Mouse (Mus musculus) kidney, adult 11 months (tissue): ENCODE measurements at regions not wholly inside any gene's neighbourhood (a gene's known extent, or its start where the extent isn't known, plus 50 kb on each side); places are given as distances from the start of the nearest gene placed in this dataset.
A peak's percentile ranks its signal among the peaks of the same experiment; 100 is the strongest.

ENCODE experiments used
- DNase-seq: peaks from one replicate; pipeline ENCODE4 v3.0.0; 2022

- no peak for DNase-seq
Observed at GRCm38 (mm10) chr13:59314419-59314818, 270.6 kb downstream of the Agtpbp1 start.

DNA sequence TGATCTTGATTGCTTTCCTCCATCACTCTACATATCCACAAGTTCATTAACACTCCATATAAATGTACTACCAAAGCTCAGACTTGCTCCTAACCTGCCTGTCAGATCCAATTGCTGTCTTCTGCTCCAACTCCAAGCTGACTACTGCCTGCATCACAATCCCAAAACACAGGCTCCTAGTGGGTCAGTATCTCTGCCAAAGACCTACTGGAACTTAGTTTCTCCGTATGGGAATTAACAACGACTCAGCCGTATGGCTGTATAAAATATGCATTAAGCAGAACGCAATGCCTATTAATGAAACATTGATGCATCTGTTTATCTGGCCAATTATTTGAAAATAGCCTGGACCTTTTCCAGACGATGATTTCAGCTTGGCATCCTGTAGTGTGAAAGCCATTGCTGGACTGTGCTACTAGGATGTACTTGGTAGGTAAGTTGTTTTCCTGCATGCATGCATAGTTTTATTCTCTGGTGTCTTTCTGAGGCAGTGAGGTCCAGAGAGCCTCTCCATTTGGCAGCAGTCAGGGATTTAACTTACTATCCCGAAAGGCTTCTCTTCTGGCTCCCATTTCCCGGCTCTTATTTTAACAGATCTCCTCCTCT, 271.2 kb downstream of the Agtpbp1 start:
- DNase-seq = no peak

GRCm38 (mm10) chr13:59292905-59293304, 292.1 kb downstream of the Agtpbp1 start:
- DNase-seq = no peak

DNA sequence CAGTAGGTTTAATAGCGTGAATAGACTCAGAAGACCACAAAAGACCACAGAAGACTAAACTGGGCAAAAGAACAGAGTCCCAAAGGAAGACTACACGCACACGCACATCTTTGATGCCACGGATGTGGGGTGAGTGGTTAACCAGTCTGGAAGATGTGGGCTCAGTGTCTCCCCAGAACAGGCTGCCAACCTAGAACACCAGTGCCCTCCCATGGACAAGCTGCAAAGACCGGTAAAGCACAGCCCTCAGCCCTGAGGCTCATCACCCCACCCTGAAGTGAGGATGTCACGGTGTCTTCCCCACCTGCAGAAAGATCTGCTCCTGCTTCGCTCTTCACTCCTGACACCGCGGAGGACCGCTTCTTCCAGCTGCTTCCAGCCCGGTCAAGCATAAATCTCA, 295.9 kb downstream of the Agtpbp1 start:
- no peak for DNase-seq

DNA sequence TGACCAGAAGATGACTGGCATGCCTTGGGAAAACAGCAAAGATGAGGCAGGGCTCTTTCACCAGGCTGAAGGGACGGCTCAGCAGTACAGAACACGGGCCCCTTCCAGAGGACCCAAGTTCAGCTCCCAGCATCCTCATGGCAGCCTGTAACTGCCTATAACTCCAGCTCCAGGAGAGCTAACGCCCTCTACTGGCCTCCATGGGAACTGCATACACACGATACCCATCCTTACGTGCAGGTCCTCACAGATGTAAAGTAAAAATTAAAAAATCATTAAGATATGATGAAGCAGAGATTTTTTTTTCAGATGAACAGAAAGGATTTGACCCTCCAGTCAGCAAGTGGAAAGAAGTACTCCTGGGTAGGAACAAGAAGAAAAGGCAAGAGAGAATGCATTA, 303.8 kb downstream of the Agtpbp1 start:
- no peak for DNase-seq

DNA sequence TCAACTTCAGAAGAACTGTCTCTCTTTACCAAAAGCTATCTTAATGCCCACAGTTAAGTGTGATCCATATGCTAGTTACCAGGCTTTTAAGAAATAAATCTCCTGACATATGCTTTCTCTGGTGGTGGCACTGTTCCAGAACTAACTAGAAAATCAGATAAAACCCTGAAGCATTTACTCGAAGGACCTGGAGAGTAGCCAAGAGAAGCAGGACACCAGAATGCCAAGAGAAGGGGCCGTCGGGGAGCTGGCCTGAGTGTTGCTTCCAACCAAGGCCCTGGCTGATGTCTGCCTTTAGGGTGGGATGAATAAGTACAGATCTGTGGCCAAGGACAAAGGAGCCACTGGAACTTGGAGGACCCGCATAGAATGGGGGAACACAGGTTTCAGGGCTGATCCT, 305.9 kb downstream of the Agtpbp1 start:
- DNase-seq = no peak

DNA sequence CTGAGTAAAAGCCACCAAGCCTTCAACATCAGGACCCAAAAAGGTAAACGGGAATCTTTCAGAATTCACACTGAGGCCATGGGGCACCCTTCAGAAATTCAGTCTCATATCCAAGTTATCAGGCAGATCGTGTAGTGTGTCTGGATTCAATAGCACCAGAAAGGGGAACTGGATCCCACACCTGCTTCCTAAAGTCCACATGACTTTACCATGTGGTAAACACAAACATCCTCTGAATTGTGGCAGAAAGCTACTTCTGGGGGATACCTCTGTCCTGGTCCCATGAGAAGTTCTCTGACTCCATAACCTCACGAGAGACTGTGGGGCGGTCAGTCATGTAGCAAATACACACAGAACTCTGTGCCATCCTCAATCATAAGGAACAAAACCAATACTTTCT, 313.4 kb downstream of the Agtpbp1 start:
- no peak for DNase-seq

DNA sequence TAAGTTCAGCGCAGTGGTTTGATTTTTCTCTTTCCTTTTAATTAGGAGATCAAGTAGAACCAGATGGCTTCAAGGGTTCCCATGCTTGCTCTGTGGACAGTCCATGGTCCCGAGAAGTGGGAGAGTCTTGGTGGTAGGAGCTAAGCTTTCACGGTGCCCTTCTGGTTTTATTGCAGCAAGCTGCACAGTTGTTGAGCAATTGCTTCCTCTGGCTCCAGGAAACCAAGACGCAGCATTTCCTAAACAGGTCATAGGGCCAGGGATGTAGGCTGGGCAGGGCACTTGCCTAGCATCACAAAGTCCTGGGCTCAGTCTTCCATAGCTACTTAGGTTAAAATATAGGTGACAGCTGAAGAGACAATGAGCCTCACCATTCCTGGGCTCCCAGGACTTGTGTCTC, 318.2 kb downstream of the Agtpbp1 start:
- no peak for DNase-seq

- no peak for DNase-seq
Observed at GRCm38 (mm10) chr13:59264126-59264525, 320.9 kb downstream of the Agtpbp1 start.

DNA sequence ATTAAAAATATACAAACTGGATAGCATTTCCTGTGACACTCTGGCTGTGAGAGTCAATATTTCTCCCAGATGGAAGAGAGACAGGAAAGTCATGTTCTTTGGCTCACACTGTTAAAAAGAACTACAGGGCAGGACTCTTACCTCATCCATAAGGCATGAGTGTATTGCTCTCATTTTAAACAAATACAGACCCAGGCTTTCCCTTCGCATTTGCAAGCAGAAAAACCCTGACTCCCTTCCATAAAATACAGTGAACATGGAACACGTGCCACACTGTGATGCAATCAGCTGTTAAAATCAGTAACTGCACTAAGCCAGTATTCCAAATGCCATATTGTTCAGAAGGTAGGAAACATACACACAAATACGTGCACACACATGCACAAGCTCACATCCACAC, 323.1 kb downstream of the Agtpbp1 start:
- no peak for DNase-seq

DNA sequence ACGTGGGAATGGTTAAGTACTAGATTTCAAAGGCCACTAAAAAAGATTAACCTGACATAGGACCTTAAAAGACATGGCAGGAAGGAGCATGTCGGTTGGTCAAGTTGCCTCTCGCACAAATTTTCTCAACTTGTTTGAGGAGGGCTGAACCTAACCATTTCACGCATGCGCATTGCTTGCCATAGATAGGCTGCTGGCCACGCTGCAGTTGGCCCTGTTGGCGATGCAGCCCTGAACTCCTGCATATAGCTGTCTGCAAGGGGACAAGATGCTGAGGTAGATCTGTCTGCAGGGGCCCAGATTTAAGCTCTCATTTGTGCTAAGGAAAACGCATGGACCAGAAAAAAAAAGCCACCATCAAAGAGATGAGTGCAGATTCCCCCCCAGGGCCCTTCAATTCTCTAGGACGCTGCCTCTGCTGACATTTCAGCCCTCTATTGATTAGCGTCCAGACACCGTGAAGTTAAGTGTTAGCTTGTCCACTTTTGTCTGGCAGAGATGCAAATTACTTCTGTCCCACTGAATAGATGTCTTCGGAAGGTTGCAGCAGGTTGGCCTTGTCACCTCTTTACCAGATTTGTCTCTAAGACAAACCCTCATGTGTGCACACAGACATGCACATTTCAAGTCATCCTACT, 329.1 kb downstream of the Agtpbp1 start:
- DNase-seq = no peak

- DNase-seq = no peak
Observed at GRCm38 (mm10) chr13:59253667-59254558, 331.1 kb downstream of the Agtpbp1 start.

DNA sequence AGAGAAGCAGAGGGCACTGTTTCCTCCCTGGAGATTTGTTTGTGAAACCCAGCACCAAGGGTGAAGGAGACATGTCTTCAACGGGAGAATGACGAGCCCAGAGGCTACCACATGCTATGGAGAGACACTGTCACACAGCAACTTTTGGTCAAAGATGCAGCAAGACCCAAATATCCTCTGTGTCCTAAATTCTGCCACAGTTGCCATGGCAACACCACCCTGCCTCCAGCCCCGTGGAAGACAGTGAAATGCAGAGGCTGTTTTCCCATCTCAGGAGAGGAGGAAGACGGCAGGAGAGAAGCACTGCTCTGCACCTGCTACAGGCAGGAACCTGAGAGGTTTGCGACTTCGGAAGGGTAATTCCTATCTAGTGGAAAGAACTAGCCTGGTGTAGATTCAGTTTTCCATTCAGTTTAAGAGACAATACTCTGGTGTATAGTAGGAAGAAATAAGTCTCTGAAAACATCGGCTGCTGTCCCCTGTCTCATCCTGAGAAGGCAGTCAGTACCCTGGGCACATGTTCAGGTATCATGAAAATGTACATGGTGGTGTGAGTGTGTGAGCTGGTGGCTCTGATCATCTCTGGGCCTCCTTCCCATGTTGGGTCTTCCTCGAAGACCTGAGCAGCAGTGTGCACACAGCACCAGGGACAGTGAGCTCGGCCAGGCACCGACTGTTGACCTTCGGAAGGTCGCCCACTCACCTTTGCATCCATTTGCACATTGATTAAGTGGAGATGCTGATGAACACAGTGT, 333.6 kb downstream of the Agtpbp1 start:
- no peak for DNase-seq

DNA sequence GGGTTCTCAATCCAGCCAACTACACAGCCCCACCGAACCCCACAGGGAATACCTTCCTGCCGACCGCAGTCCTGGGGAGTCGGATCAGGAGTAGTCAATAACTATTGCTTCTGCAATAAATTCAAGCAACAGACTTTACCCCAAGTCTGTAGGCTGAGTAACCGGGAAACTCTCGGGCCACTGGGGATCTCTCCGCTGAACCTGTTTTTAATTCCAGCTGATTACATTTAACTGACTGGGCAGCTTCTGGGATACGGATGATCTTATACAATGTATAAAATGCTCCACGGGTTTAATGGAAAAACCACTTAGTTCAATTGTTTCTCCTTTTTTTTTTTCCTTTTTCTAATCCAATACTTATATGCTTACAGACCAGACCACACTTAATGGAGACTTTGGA, 336.6 kb downstream of the Agtpbp1 start:
- DNase-seq = no peak

DNA sequence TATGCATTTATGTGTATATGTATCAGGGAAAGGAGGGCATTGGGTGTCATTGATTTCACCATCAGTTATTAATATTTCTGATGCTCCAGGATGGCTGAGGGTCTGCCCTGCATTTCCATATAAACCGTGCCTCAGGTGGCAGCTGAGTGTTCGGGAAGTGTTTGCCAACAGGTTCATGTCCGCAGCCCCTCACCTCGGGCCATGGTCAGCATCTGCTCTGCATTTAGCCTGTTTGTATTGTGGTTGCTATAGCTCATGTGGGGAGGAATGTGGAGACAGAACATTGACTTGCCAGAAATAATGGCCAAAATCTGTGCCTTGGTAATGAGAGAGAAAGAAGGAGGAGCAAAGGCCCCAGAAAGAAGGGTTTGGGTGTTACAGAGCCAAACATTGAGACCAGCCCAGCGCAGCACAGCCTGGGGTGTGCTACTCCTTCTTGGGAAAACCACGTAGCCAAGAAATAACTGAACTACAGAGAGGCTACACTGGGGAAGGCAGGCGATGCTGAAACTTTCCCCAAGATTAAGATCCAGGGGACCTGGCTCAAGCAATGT, 338.0 kb downstream of the Agtpbp1 start:
- no peak for DNase-seq

GRCm38 (mm10) chr13:59246070-59246469, 339.0 kb downstream of the Agtpbp1 start:
- DNase-seq = no peak

- DNase-seq = no peak
Observed at GRCm38 (mm10) chr13:59244622-59245021, 340.4 kb downstream of the Agtpbp1 start.

DNA sequence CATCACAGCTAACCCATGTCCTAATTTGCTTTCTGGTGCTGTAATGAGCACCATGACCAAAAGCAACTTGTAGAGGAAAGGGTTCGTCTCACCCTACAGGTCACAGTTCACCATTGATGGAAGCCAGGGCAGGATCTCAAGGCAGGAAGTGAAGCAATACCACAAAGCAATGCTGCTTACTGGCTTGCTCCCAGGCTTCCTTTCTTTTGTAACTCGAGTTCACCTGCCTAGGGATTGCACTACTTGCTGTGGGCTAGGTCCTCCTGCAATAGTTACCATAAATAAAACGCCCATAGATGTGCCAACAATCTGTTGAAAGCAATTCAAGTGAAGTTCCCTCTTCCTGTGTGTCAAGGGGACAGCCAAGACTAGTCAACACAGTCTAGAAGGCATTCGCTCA, 342.4 kb downstream of the Agtpbp1 start:
- DNase-seq = no peak

DNA sequence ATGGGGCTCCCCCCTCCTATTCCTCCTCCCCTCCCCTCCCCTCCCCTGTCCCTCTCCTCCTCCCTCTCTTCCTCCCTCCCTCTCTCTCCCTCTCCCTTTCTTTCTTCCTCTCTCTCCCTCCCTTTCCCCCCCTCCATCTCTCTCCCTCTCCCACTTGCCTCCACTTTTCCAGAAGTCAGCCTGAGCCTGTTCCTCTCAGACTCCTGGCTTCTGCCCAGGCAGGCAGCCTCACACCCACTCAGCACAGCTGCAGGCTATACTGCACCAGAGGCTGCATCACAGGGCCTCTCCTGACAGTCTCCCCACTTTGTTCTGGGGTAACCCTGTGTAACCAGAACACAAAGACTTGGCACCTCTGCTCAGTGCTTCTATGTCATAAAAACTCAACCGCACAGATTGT, 346.3 kb downstream of the Agtpbp1 start:
- DNase-seq = no peak

GRCm38 (mm10) chr13:59235836-59236235, 349.2 kb downstream of the Agtpbp1 start:
- DNase-seq = no peak

- no peak for DNase-seq
Observed at GRCm38 (mm10) chr13:59229111-59229541, 355.9 kb downstream of the Agtpbp1 start.

DNA sequence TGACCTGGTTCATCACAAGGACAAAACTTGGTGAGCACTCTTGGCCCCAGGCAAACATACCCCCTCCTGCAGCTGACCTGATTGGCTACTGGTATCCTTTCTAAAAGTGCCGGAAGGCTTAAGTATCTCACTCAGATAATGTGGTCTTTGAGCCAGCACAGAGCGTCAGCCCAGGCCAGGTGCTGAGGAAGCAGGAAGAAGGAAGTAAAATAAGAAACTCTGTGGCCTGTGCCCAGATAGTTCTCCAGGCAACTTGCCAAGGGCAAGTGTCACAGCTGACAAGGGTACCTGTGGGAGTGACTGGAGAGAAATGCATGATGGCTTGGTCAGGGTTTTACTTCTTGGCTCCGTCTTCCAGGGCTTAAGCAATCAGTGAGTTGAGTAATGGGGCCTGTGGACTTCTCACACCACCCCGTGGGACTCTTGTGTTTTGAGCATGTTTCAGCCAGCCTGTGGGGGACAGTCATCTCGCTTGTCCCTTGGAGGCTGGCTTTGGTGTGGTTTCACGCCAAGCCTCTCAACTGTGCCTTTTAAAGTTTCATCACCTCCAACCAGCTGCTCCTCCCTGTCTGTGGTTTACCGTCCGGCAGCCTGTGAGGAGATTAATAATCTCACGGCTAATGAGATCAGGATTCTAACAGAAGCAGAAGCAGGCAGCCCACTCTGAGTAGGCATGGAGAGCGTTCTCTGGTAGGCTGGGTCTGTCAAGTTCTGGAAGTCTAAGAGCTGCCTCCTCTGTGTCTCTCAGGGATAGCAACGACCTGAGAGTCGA, 356.8 kb downstream of the Agtpbp1 start:
- DNase-seq = peak; percentile 19
